Mouse (Mus musculus) kidney, embryonic 16.5 days (tissue): ENCODE results near the gene Adcyap1r1. TPM values are rescaled to one million over a fixed set of nuclear protein-coding genes. Genes with fewer than 3 reads are reported as not detected.

Experiments
- ATAC-seq: fragments of 200-750 bp; cut with Nextera tagmentation; 2 replicates; pipeline ENCODE4 v1.8.0; 2017; ENCODE audit warnings: moderate TSS enrichment; ENCODE audit not compliant: low FRiP score, low TSS enrichment
- H3K27ac ChIP-seq: fragments of 300-500 bp; sonication (generic); 2 replicates; pipeline ENCODE4 v1.5.1; 2014; ENCODE audit warnings: low read length
- H3K27me3 ChIP-seq: fragments of 300-500 bp; sonication (generic); 2 replicates; pipeline ENCODE4 v1.6.1; 2014; ENCODE audit warnings: low read length, control low read depth, mixed read lengths; ENCODE audit not compliant: insufficient read depth
- H3K36me3 ChIP-seq: fragments of 300-500 bp; sonication (generic); 2 replicates; pipeline ENCODE4 v1.6.1; 2014; ENCODE audit warnings: low read length, control low read depth, mixed read lengths; ENCODE audit not compliant: insufficient read depth
- H3K4me1 ChIP-seq: fragments of 300-500 bp; sonication (generic); 2 replicates; pipeline ENCODE4 v1.6.1; 2014; ENCODE audit warnings: low read length, control low read depth, mixed read lengths; ENCODE audit not compliant: insufficient read depth
- H3K4me2 ChIP-seq: fragments of 300-500 bp; sonication (generic); replicated peaks from 2 replicates; pipeline ENCODE4 v1.6.1; 2014; ENCODE audit warnings: low read depth, low read length
- H3K4me3 ChIP-seq: fragments of 300-500 bp; sonication (generic); 2 replicates; pipeline ENCODE4 v1.5.1; 2014; ENCODE audit warnings: mild to moderate bottlenecking, low read length
- H3K9ac ChIP-seq: fragments of 300-500 bp; sonication (generic); replicated peaks from 2 replicates; pipeline ENCODE4 v1.6.1; 2014; ENCODE audit warnings: low read length
- H3K9me3 ChIP-seq: fragments of 300-500 bp; sonication (generic); 2 replicates; pipeline ENCODE4 v1.6.1; 2016; ENCODE audit warnings: low read length, control low read depth
- WGBS: fragments of 180-500 bp; shearing (Covaris S2); extraction: QIAGEN DNeasy Blood & Tissue Kit; methylation state at CpG from one replicate; pipeline ENCODE4 v1.1.7; 2014; 5-methylcytosine and 5-hydroxymethylcytosine counted together
- polyA plus RNA-seq: library from polyadenylated mRNA; unstranded; fragments of >200 nt; fragmentation: Nextera tagmentation; extraction: Ambion mirVana; gene quantifications from 2 replicates; pipeline ENCODE4 v1.2.1, GENCODE M21; 2015

Gene Adcyap1r1
- polyA plus RNA-seq = 2.5 and 2.7 TPM in 2 replicates

- Histone ChIP-seq H3K27ac (no peak within 1 kb of the TSS), H3K4me1 (0 out of 2 replicates have a peak, but pooled peaks cover 2% of the 10 kb centered on the region), H3K27me3 (peaks cover 46% of the 10 kb centered on the region), H3K4me3 (peak within 1 kb of the TSS; percentile 51), H3K9me3 (no peaks in the 10 kb centered on the region), H3K9ac (peak within 1 kb of the TSS; percentile 22), H3K4me2 (peak within 1 kb of the TSS; percentile 72), H3K36me3 (no peaks in the 10 kb centered on the region)
- 1% methylated on average over 58 of the region's 58 CpGs for WGBS
- ATAC-seq = peak; percentile 78
Observed at GRCm38 (mm10) chr6:55451771-55452371, at the start of gene Adcyap1r1. Gene Adcyap1r1, plus strand, starts transcription at chr6:55451978.

DNA sequence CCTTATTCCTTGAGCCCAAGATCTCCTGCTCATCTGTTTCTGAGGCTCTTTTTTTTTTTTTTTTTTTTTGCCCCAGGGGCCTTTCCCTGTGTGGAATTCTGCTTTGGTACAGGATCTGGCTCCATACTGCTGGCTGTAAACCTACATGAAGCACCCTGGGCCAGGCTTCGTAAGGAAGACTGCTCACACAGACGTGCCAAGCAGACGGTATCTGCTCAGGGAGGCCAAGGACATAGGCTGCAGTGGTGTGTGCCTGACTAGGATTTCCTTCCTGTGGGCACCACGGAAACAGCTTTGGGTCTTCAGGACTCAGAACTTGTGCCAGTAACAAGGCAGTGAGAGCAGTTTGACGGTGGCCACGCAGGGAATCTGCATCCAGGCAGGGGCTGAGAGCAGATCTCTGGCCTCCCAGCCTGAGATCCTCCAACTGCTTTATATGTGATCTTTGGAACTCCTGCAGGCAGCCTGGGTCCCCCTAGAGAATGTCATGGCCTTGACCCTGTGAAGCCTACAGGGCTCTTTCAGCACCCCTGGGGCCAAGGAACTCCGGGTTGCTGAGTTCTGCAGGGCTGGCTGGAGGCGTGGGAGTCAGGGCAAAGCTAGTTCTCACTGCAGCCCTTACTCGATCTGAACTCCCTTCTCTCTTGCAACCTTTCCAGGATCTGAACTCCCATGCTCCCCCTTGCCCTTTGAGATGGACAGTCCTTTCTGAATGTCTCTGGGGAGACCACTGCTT is 49.6 kb upstream of the Adcyap1r1 start:
- no peak overlapping the region for H3K27ac ChIP-seq
- no peak overlapping the region for H3K9ac ChIP-seq
- H3K36me3 ChIP-seq = no peaks in the 10 kb centered on the region
- no peaks in the 10 kb centered on the region for H3K4me1 ChIP-seq
- H3K9me3 ChIP-seq = no peaks in the 10 kb centered on the region
- no peak overlapping the region for H3K4me3 ChIP-seq
- no peak for ATAC-seq
- WGBS = 61% methylated on average over 9 of the region's 9 CpGs
- no peak overlapping the region for H3K4me2 ChIP-seq
- H3K27me3 ChIP-seq = no peaks in the 10 kb centered on the region

DNA sequence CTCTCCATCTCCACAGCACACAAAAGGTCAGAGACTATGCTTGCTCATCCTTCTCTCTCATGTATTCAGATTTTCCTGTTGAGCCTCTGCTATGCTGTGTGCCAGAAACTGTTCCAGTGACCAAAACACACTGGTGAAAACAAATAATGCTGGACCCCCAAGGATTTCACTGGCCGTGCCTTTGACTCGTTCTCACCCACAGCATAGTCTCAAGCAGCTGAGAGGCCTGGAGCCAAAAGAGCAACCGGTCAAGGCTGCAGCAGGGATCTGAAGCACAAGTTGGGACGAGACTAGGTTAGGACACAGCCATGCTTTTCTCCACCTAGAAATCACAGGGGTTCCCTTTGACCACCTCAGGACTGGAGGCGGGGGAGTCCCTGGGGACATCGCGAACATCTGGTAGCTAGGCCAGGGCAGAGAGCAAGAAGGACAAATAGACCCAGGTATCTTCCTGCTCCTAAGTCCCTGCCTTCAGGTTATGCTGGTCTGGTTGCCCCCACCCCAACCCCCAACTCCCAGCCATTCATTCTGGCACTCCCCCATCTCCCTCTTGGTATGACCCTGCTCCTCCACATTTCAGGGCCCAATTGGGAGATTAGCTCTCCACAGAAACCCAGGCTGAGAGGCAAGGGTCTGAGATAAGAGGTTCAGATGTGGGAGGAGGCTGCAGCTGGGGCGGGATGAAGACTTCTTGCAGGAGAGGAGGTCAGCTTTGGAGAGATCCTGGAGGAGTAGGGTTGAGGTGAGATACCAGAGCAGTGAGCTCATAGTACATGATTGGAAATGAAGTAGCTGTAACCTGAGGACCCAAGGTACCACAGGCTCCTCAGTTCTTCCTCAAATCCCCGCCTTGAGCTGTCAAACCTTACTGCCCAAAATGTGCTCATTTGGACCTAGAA is 48.1 kb upstream of the Adcyap1r1 start:
- Histone ChIP-seq H3K4me3 (no peak overlapping the region), H3K4me1 (no peaks in the 10 kb centered on the region), H3K9me3 (no peaks in the 10 kb centered on the region), H3K36me3 (no peaks in the 10 kb centered on the region), H3K27me3 (no peaks in the 10 kb centered on the region), H3K9ac (no peak overlapping the region), H3K27ac (no peak overlapping the region), H3K4me2 (no peak overlapping the region)
- 72% methylated on average over 9 of the region's 9 CpGs for WGBS
- ATAC-seq = no peak

- Histone ChIP-seq H3K27ac (no peak overlapping the region), H3K36me3 (no peaks in the 10 kb centered on the region), H3K4me3 (no peak overlapping the region), H3K4me2 (no peak overlapping the region), H3K4me1 (no peaks in the 10 kb centered on the region), H3K9ac (no peak overlapping the region), H3K9me3 (no peaks in the 10 kb centered on the region), H3K27me3 (no peaks in the 10 kb centered on the region)
- WGBS = 63% methylated on average over 5 of the region's 5 CpGs
- no peak for ATAC-seq
Observed at GRCm38 (mm10) chr6:55404421-55404990, 47.3 kb upstream of the Adcyap1r1 start.

GRCm38 (mm10) chr6:55407345-55407744 is 44.4 kb upstream of the Adcyap1r1 start:
- no peaks in the 10 kb centered on the region for H3K9me3 ChIP-seq
- no peak for ATAC-seq
- H3K27ac ChIP-seq = no peak overlapping the region
- H3K4me2 ChIP-seq = no peak overlapping the region
- 55% methylated on average over 4 of the region's 4 CpGs for WGBS
- H3K9ac ChIP-seq = no peak overlapping the region
- no peaks in the 10 kb centered on the region for H3K36me3 ChIP-seq
- H3K4me3 ChIP-seq = no peak overlapping the region
- peaks cover 12% of the 10 kb centered on the region; the same call in 1 of the 2 replicates for H3K4me1 ChIP-seq
- H3K27me3 ChIP-seq = no peaks in the 10 kb centered on the region

- peak; percentile 73; the same call in 1 of the 2 replicates for ATAC-seq
- Histone ChIP-seq H3K9me3 (no peaks in the 10 kb centered on the region), H3K4me1 (peaks cover 12% of the 10 kb centered on the region; the same call in 1 of the 2 replicates), H3K9ac (no peak overlapping the region), H3K36me3 (no peaks in the 10 kb centered on the region), H3K4me3 (no peak overlapping the region), H3K27ac (0 out of 2 replicates have a peak overlapping the region, but pooled peaks have one; percentile 29), H3K27me3 (no peaks in the 10 kb centered on the region), H3K4me2 (no peak overlapping the region)
- WGBS = 35% methylated on average over 7 of the region's 7 CpGs
Observed at GRCm38 (mm10) chr6:55410119-55410775, 41.5 kb upstream of the Adcyap1r1 start.

GRCm38 (mm10) chr6:55410977-55411376 is 40.8 kb upstream of the Adcyap1r1 start:
- Histone ChIP-seq H3K27me3 (no peaks in the 10 kb centered on the region), H3K9ac (no peak overlapping the region), H3K9me3 (no peaks in the 10 kb centered on the region), H3K4me3 (no peak overlapping the region), H3K27ac (0 out of 2 replicates have a peak overlapping the region, but pooled peaks have one; percentile 29), H3K36me3 (no peaks in the 10 kb centered on the region), H3K4me1 (peaks cover 12% of the 10 kb centered on the region; the same call in 1 of the 2 replicates), H3K4me2 (no peak overlapping the region)
- 69% methylated on average over 5 of the region's 5 CpGs for WGBS
- ATAC-seq = peak; percentile 47; the same call in 1 of the 2 replicates

- Histone ChIP-seq H3K27ac (no peak overlapping the region), H3K36me3 (no peaks in the 10 kb centered on the region), H3K4me3 (no peak overlapping the region), H3K4me1 (no peaks in the 10 kb centered on the region), H3K9ac (no peak overlapping the region), H3K9me3 (no peaks in the 10 kb centered on the region), H3K4me2 (no peak overlapping the region), H3K27me3 (no peaks in the 10 kb centered on the region)
- 84% methylated on average over 5 of the region's 5 CpGs for WGBS
- no peak for ATAC-seq
Observed at GRCm38 (mm10) chr6:55416202-55416601, 35.6 kb upstream of the Adcyap1r1 start.
